Mouse (Mus musculus): ENCODE data around the gene Ctrb1. TPM values are rescaled to one million over a fixed set of nuclear protein-coding genes. Genes with fewer than 3 reads are reported as not detected.

Gene Ctrb1
- total RNA-seq (2014; rRNA removed) (not detected in 2 replicates), polyA plus RNA-seq (2015; fragmentation: Nextera tagmentation; extraction: Ambion mirVana) (not detected in 2 replicates)

- DNase-seq (no peak), ATAC-seq (no peak)
- Histone ChIP-seq H3K4me3 (ENCODE audit: low read depth, low read length) (no peak within 1 kb of the TSS), H3K9me3 (ENCODE audit: low read length) (no peaks in the 10 kb centered on the region), H3K36me3 (ENCODE audit: insufficient read depth) (no peaks in the 10 kb centered on the region), H3K9ac (no peak within 1 kb of the TSS), H3K27ac (ENCODE audit: low read depth, low read length) (no peak within 1 kb of the TSS), H3K4me2 (ENCODE audit: low read depth) (no peak within 1 kb of the TSS), H3K4me1 (ENCODE audit: insufficient read depth) (no peaks in the 10 kb centered on the region), H3K27me3 (ENCODE audit: insufficient read depth, low read length) (no peaks in the 10 kb centered on the region)
- 69% methylated on average over 2 of the region's 2 CpGs for WGBS
- no peak for TF ChIP-seq CTCF (IDR thresholded peaks at IDR 0.05; ENCODE audit: low read depth)
These were observed at the start of gene Ctrb1 for GRCm38 (mm10) chr8:111690960-111691445. Gene Ctrb1 (minus strand): TSS chr8:111691010.

GRCm38 (mm10) chr8:111740301-111740711 lies 49.5 kb upstream of the Ctrb1 start:
- no peak overlapping the region for H3K9ac ChIP-seq
- DNase-seq = no peak

GRCm38 (mm10) chr8:111739604-111740003 lies 48.8 kb upstream of the Ctrb1 start:
- H3K9ac ChIP-seq = no peak overlapping the region
- no peak overlapping the region for H3K4me2 ChIP-seq (ENCODE audit: low read depth)
- DNase-seq (no peak), ATAC-seq (no peak)
- peak; percentile 28; the same call in 1 of the 2 replicates for TF ChIP-seq CTCF (IDR thresholded peaks at IDR 0.05; ENCODE audit: low read depth)
- H3K27ac ChIP-seq (ENCODE audit: low read depth, low read length) = no peak overlapping the region
- no peaks in the 10 kb centered on the region for H3K36me3 ChIP-seq (ENCODE audit: insufficient read depth)
- 51% methylated on average over 7 of the region's 7 CpGs for WGBS
- H3K4me1 ChIP-seq (ENCODE audit: insufficient read depth) = peaks cover 26% of the 10 kb centered on the region
- no peak overlapping the region for H3K4me3 ChIP-seq (ENCODE audit: low read depth, low read length)
- H3K27me3 ChIP-seq (ENCODE audit: insufficient read depth, low read length) = no peaks in the 10 kb centered on the region
- no peaks in the 10 kb centered on the region for H3K9me3 ChIP-seq (ENCODE audit: low read length)

More at GRCm38 (mm10) chr8:111740301-111740711, 49.5 kb upstream of the Ctrb1 start:
- Histone ChIP-seq H3K9me3 (ENCODE audit: low read length) (no peaks in the 10 kb centered on the region), H3K4me1 (ENCODE audit: insufficient read depth) (peaks cover 28% of the 10 kb centered on the region), H3K36me3 (ENCODE audit: insufficient read depth) (no peaks in the 10 kb centered on the region), H3K27ac (ENCODE audit: low read depth, low read length) (no peak overlapping the region), H3K4me3 (ENCODE audit: low read depth, low read length) (no peak overlapping the region), H3K4me2 (ENCODE audit: low read depth) (no peak overlapping the region), H3K27me3 (ENCODE audit: insufficient read depth, low read length) (no peaks in the 10 kb centered on the region)
- WGBS = 77% methylated on average over 7 of the region's 7 CpGs
- no peak for TF ChIP-seq CTCF (IDR thresholded peaks at IDR 0.05; ENCODE audit: low read depth)
- no peak for ATAC-seq

GRCm38 (mm10) chr8:111738867-111739266 lies 48.1 kb upstream of the Ctrb1 start:
- DNase-seq (no peak), ATAC-seq (no peak)
- no peak overlapping the region for H3K4me3 ChIP-seq (ENCODE audit: low read depth, low read length)
- WGBS = 79% methylated on average over 6 of the region's 6 CpGs
- H3K4me1 ChIP-seq (ENCODE audit: insufficient read depth) = peaks cover 19% of the 10 kb centered on the region
- no peak for TF ChIP-seq CTCF (IDR thresholded peaks at IDR 0.05; ENCODE audit: low read depth)
- H3K36me3 ChIP-seq (ENCODE audit: insufficient read depth) = no peaks in the 10 kb centered on the region
- no peak overlapping the region for H3K9ac ChIP-seq
- no peaks in the 10 kb centered on the region for H3K27me3 ChIP-seq (ENCODE audit: insufficient read depth, low read length)
- H3K9me3 ChIP-seq (ENCODE audit: low read length) = no peaks in the 10 kb centered on the region
- H3K4me2 ChIP-seq (ENCODE audit: low read depth) = no peak overlapping the region
- H3K27ac ChIP-seq (ENCODE audit: low read depth, low read length) = no peak overlapping the region

- Histone ChIP-seq H3K9me3 (ENCODE audit: low read length) (no peaks in the 10 kb centered on the region), H3K4me2 (ENCODE audit: low read depth) (no peak overlapping the region), H3K36me3 (ENCODE audit: insufficient read depth) (no peaks in the 10 kb centered on the region), H3K27me3 (ENCODE audit: insufficient read depth, low read length) (no peaks in the 10 kb centered on the region), H3K27ac (ENCODE audit: low read depth, low read length) (no peak overlapping the region), H3K4me3 (ENCODE audit: low read depth, low read length) (no peak overlapping the region), H3K4me1 (ENCODE audit: insufficient read depth) (peaks cover 18% of the 10 kb centered on the region), H3K9ac (no peak overlapping the region)
- DNase-seq (no peak), ATAC-seq (no peak)
- 24% methylated on average over 7 of the region's 7 CpGs for WGBS
- no peak for TF ChIP-seq CTCF (IDR thresholded peaks at IDR 0.05; ENCODE audit: low read depth)
These were observed 45.5 kb upstream of the Ctrb1 start for GRCm38 (mm10) chr8:111736321-111736720.

- no peak for TF ChIP-seq CTCF (IDR thresholded peaks at IDR 0.05; ENCODE audit: low read depth)
- no peak overlapping the region for H3K4me3 ChIP-seq (ENCODE audit: low read depth, low read length)
- DNase-seq (no peak), ATAC-seq (no peak)
- no peaks in the 10 kb centered on the region for H3K27me3 ChIP-seq (ENCODE audit: insufficient read depth, low read length)
- H3K27ac ChIP-seq (ENCODE audit: low read depth, low read length) = no peak overlapping the region
- H3K4me2 ChIP-seq (ENCODE audit: low read depth) = no peak overlapping the region
- H3K4me1 ChIP-seq (ENCODE audit: insufficient read depth) = peaks cover 17% of the 10 kb centered on the region; the same call in 1 of the 2 replicates
- no peaks in the 10 kb centered on the region for H3K36me3 ChIP-seq (ENCODE audit: insufficient read depth)
- no peak overlapping the region for H3K9ac ChIP-seq
- no peaks in the 10 kb centered on the region for H3K9me3 ChIP-seq (ENCODE audit: low read length)
- 79% methylated on average over 4 of the region's 4 CpGs for WGBS
These were observed 45.0 kb upstream of the Ctrb1 start for GRCm38 (mm10) chr8:111735791-111736190.

GRCm38 (mm10) chr8:111735335-111735761 lies 44.5 kb upstream of the Ctrb1 start:
- Histone ChIP-seq H3K9ac (no peak overlapping the region), H3K4me3 (ENCODE audit: low read depth, low read length) (no peak overlapping the region), H3K9me3 (ENCODE audit: low read length) (no peaks in the 10 kb centered on the region), H3K36me3 (ENCODE audit: insufficient read depth) (no peaks in the 10 kb centered on the region), H3K4me1 (ENCODE audit: insufficient read depth) (peaks cover 13% of the 10 kb centered on the region; the same call in 1 of the 2 replicates), H3K27ac (ENCODE audit: low read depth, low read length) (no peak overlapping the region), H3K27me3 (ENCODE audit: insufficient read depth, low read length) (no peaks in the 10 kb centered on the region), H3K4me2 (ENCODE audit: low read depth) (no peak overlapping the region)
- ATAC-seq (no peak), DNase-seq (no peak)
- WGBS = 73% methylated on average over 8 of the region's 8 CpGs
- no peak for TF ChIP-seq CTCF (IDR thresholded peaks at IDR 0.05; ENCODE audit: low read depth)
